Mouse (Mus musculus): ENCODE measurements around the gene Cacnb1. TPM values are rescaled to one million over a fixed set of nuclear protein-coding genes. Genes with fewer than 3 reads are reported as not detected.

Cacnb1 gene
- polyA plus RNA-seq, 1 experiment from 2014 or later, result 7.5 TPM

DNA sequence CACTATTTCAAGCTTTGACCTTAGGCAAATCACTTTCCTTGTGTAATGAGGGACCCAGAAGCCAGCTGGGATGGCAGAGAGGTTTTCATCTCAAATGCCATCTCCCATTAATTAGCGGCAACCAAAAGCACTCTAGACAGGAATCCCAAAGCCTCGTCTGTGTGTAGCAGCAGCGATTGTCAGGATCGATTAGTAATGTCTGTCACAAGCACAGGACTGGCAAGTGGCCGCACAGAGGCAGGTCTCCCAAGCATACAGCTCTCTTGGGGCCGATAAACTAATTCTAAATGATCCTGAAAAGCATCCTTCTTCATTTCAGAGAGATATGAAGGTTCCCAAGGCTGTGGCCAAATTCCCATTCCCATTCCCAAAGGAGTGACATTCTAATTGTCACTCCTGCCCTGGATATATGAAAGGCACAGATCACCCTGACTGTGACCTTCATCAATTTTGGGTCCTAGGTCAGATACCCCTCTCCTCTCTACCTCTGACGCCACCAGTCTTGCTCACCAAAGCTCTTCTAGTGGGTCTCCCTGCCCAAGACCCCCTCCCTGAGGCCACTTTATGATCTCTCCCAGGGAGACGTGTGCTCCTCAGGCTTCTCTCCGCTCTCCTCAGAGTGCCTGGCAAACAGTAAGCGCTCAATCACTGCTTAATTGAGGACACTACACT, 42.9 kb downstream of the Cacnb1 start:
- Histone ChIP-seq H3K9ac (no peak overlapping the region), H3K9me3 (no peaks in the 10 kb centered on the region), H3K4me3 (replicated peaks) (no peak overlapping the region), H3K27ac (no peak overlapping the region), H3K4me2 (replicated peaks) (no peak overlapping the region), H3K27me3 (replicated peaks) (peaks cover 6% of the 10 kb centered on the region), H3K36me3 (no peaks in the 10 kb centered on the region), H3K4me1 (replicated peaks) (no peaks in the 10 kb centered on the region)
- no peak for ATAC-seq
- 59% methylated on average over 10 of the region's 10 CpGs for WGBS

DNA sequence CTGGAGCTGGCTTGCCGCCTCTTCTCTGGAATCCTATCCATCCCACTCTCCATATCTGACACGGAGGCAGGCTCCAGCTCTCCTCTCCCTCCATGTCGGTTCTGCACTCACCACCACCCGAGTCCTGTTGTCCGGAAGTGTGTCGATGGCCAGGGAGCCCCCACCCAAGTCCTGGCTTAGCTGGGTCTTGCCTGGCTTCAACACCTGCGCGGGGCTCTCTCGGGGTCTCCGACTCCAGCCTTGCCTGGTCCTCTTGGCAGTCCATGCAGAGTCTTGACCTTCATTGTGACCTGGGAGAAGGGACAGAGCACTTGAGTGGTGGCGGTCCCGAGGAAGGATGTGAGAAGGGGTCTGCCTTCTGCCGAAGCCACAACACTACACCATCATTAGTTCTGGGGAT, 44.4 kb downstream of the Cacnb1 start:
- H3K27me3 ChIP-seq (replicated peaks), result no peaks in the 10 kb centered on the region
- H3K36me3 ChIP-seq, result no peaks in the 10 kb centered on the region
- no peaks in the 10 kb centered on the region for H3K9me3 ChIP-seq
- ATAC-seq, result no peak
- H3K27ac ChIP-seq, result no peak overlapping the region
- H3K4me1 ChIP-seq (replicated peaks), result no peaks in the 10 kb centered on the region
- no peak overlapping the region for H3K9ac ChIP-seq
- WGBS, result 86% methylated on average over 13 of the region's 13 CpGs
- no peak overlapping the region for H3K4me2 ChIP-seq (replicated peaks)
- no peak overlapping the region for H3K4me3 ChIP-seq (replicated peaks)

DNA sequence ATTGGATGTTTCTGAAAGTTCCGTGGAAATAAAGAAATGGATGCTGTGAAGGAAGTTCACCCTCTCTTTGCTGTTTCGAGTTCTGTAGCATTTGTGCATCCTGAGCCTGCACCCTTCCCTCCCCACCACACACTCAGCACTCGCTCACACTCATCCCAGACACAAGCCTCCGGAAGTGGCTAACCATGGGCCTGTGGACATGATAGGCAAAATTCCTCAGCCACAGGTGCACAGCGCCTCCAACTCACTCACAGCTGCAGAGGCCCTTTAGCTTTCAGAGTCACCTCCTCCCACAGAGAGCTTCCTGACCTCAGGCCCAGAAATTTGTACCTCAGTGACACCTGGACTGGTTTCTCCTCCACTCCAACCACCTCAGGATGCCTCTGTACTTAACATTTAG, 45.0 kb downstream of the Cacnb1 start:
- no peak overlapping the region for H3K27ac ChIP-seq

DNA sequence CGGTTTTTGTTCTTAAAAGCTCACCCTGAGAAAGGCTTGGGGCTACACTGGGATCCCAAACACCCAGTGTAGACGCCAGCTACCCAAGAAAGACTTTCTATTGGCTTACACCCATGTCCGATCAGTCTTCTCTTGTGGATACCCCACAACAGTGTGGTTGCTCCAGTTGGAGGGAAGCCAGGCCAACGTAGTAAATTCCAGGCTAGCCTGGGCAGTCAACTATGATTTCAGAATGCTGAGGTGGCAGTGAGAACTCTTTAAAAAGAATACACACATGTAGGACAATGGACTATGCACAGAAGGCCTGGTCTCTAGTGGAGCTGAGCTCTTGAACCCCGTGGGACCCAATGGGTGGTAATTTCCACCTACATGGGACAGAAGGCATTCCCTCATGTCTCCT, 48.1 kb downstream of the Cacnb1 start:
- Histone ChIP-seq H3K4me2 (replicated peaks) (no peak overlapping the region), H3K4me3 (replicated peaks) (no peak overlapping the region)

More for the DNA sequence above, 45.0 kb downstream of the Cacnb1 start:
- Histone ChIP-seq H3K4me3 (replicated peaks) (no peak overlapping the region), H3K4me2 (replicated peaks) (no peak overlapping the region), H3K4me1 (replicated peaks) (no peaks in the 10 kb centered on the region), H3K27me3 (replicated peaks) (no peaks in the 10 kb centered on the region), H3K36me3 (no peaks in the 10 kb centered on the region), H3K9me3 (no peaks in the 10 kb centered on the region), H3K9ac (no peak overlapping the region)
- ATAC-seq, result no peak
- 65% methylated on average over 5 of the region's 5 CpGs for WGBS

DNA sequence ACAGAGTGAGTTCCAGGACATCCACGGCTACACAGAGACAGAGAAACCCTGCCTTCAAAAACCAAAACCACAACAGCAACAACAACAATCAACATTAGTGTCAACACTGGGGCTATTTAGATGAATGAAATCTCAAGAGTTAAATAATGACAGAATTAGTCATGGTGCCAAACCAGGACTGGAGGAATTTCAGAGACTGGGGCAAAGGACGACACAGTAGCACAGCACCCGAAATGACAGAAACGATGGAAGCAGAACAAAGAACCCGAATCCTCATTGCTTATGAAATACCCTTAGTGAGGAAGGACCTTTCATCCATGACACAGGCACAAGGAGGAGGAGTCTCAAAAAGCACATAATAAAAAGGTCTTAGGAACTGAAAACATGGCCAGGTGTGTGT, 48.7 kb downstream of the Cacnb1 start:
- WGBS, result 91% methylated on average over 5 of the region's 5 CpGs

More for the DNA sequence above, 48.1 kb downstream of the Cacnb1 start:
- Histone ChIP-seq H3K9me3 (no peaks in the 10 kb centered on the region), H3K27ac (no peak overlapping the region), H3K36me3 (no peaks in the 10 kb centered on the region), H3K4me1 (replicated peaks) (no peaks in the 10 kb centered on the region), H3K27me3 (replicated peaks) (no peaks in the 10 kb centered on the region), H3K9ac (no peak overlapping the region)
- WGBS, result 81% methylated on average over 5 of the region's 5 CpGs
- ATAC-seq, result no peak

DNA sequence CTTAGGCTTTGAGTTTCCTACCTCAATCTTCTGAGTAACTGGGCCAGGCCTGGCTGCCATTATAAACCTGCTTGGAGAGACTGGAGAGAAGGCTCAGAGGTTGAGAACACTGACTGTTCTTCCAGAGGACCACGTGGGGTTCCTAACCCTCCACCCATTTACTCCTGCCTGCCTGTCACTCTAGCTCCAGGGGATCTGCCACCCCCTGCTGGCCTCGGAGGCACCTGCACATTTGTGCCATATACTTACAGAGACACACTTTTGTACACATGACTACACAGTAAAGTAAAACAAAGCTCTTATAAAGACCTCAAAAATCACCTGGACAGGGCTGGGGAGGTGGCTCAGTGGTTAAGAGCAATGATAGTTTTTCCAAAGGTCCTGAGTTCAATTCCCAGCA, 50.4 kb downstream of the Cacnb1 start:
- no peak overlapping the region for H3K9ac ChIP-seq
- H3K27me3 ChIP-seq (replicated peaks), result 0 out of 2 replicates have a peak, but pooled peaks cover 2% of the 10 kb centered on the region
- no peak for ATAC-seq
- no peak overlapping the region for H3K4me3 ChIP-seq (replicated peaks)
- H3K4me2 ChIP-seq (replicated peaks), result no peak overlapping the region
- no peaks in the 10 kb centered on the region for H3K36me3 ChIP-seq
- 76% methylated on average over 2 of the region's 2 CpGs for WGBS
- no peak overlapping the region for H3K27ac ChIP-seq
- no peaks in the 10 kb centered on the region for H3K9me3 ChIP-seq
- H3K4me1 ChIP-seq (replicated peaks), result no peaks in the 10 kb centered on the region

More for the DNA sequence above, 48.7 kb downstream of the Cacnb1 start:
- no peak overlapping the region for H3K27ac ChIP-seq
- no peak overlapping the region for H3K4me2 ChIP-seq (replicated peaks)
- H3K36me3 ChIP-seq, result no peaks in the 10 kb centered on the region
- ATAC-seq, result no peak
- H3K27me3 ChIP-seq (replicated peaks), result no peaks in the 10 kb centered on the region
- H3K4me3 ChIP-seq (replicated peaks), result no peak overlapping the region
- H3K4me1 ChIP-seq (replicated peaks), result no peaks in the 10 kb centered on the region
- H3K9ac ChIP-seq, result no peak overlapping the region
- no peaks in the 10 kb centered on the region for H3K9me3 ChIP-seq

DNA sequence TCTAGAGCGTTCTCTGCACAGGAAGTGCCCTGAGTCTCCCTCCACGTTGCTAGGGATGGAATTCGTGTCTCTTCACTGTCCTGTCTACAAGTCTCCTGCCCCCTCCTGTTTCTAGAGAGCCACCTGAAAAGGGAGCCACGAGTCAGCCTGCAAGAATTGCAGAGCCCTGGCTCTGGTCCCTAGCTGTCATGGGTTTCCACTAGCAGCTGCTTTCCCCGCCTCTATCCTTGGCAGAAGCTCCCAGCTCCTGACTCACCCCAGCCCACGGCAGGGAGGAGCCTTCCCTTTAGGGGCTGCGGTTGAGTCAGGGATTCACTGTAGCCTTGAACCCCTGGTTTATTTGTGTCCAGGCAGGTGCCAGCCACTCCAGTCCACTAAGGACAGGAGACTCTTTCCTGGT, 51.6 kb downstream of the Cacnb1 start:
- Histone ChIP-seq H3K27ac (no peak overlapping the region), H3K4me2 (replicated peaks) (no peak overlapping the region), H3K9ac (peak overlapping the region; percentile 13; the same call in 1 of the 2 replicates), H3K4me3 (replicated peaks) (no peak overlapping the region), H3K4me1 (replicated peaks) (no peaks in the 10 kb centered on the region), H3K9me3 (no peaks in the 10 kb centered on the region), H3K36me3 (no peaks in the 10 kb centered on the region), H3K27me3 (replicated peaks) (0 out of 2 replicates have a peak, but pooled peaks cover 4% of the 10 kb centered on the region)
- 18% methylated on average over 7 of the region's 7 CpGs for WGBS
- ATAC-seq, result no peak

DNA sequence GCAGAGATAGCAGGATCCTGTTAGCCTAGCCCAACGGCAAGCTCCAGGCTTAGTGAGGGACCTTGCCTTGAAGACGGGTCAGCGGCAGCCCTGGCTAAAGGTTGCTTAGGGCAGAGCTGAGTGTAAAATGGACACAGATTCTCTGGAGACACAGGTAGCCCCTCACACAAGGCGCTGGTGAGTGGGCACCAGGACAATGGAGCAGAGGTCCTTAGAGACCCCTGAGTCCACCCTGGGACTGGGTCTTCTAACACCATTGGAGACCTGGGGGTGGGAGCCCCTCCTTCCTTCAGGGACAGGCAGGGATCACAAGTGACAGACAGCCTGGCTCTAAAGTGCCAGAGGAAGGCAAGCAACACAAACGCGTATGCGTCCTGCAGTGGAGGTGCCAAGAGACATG, 52.1 kb downstream of the Cacnb1 start:
- Histone ChIP-seq H3K27ac (no peak overlapping the region), H3K36me3 (no peaks in the 10 kb centered on the region), H3K4me2 (replicated peaks) (no peak overlapping the region), H3K9me3 (no peaks in the 10 kb centered on the region), H3K4me3 (replicated peaks) (no peak overlapping the region), H3K9ac (no peak overlapping the region), H3K4me1 (replicated peaks) (no peaks in the 10 kb centered on the region), H3K27me3 (replicated peaks) (0 out of 2 replicates have a peak, but pooled peaks cover 4% of the 10 kb centered on the region)
- 79% methylated on average over 7 of the region's 7 CpGs for WGBS
- no peak for ATAC-seq

DNA sequence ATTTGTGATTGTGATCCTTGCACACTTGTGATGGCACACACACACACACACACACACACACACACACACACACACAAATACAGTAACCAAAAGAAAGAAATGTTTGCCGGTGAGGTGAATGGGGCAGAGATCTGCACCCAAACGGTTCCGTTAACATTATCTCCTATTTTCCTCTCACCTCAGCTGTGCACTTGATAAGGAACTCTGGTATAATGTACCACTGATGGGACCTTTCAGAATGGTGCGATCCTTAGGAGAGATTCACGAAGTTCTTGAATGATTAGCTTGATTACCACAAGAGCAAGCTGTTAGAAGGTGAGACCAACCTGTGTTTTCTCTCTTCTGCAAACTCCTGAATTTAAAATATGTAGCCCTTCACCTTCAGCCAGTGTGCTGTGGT, 54.4 kb downstream of the Cacnb1 start:
- Histone ChIP-seq H3K4me1 (replicated peaks) (no peaks in the 10 kb centered on the region), H3K27me3 (replicated peaks) (0 out of 2 replicates have a peak, but pooled peaks cover 4% of the 10 kb centered on the region), H3K9ac (no peak overlapping the region), H3K27ac (no peak overlapping the region), H3K4me3 (replicated peaks) (no peak overlapping the region), H3K9me3 (no peaks in the 10 kb centered on the region), H3K4me2 (replicated peaks) (no peak overlapping the region), H3K36me3 (no peaks in the 10 kb centered on the region)
- no peak for ATAC-seq
- WGBS, result 73% methylated on average over 5 of the region's 5 CpGs

DNA sequence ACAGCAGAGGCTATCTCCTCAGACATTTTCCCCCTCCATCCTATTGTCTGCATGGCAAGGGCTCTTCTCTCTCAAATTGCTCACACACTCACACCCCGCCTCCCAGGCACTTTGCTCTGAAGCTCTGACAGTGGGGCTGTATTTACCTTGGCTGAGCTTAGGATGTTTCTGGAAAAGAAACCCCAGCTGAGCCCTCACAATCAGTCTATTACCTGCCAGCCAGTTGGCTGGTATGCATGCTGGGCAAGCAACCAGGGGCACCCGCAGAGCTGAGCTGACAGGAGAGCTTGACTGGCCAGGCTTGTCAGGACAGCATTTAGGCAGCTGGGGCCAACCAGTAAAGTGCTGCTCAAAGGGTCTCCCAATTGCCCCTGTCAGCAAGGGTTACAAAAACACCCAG, 55.7 kb downstream of the Cacnb1 start:
- H3K9me3 ChIP-seq, result no peaks in the 10 kb centered on the region
- WGBS, result 50% methylated on average over 2 of the region's 2 CpGs
- 0 out of 2 replicates have a peak, but pooled peaks cover 4% of the 10 kb centered on the region for H3K27me3 ChIP-seq (replicated peaks)
- no peak overlapping the region for H3K9ac ChIP-seq
- no peak overlapping the region for H3K27ac ChIP-seq
- no peak overlapping the region for H3K4me3 ChIP-seq (replicated peaks)
- H3K36me3 ChIP-seq, result no peaks in the 10 kb centered on the region
- no peaks in the 10 kb centered on the region for H3K4me1 ChIP-seq (replicated peaks)
- ATAC-seq, result no peak
- no peak overlapping the region for H3K4me2 ChIP-seq (replicated peaks)

DNA sequence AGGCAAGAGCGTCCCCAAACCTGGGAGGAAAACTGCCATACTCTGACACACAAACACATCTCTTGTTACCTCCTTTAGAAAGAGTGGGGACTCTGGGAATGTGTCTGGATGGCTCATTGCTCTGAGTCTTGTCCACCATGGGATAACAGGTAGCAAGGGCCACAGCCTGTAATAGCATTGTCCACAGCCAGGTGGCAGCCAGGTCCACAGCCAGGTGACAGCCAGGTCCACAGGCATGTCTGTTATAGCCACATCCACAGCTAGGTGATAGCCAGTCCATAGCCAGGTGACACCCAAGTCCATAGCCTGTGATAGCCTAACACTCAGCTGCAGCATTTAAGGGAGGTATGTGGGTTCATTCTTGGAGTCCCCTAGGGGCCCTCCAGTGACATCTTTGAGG, 61.9 kb downstream of the Cacnb1 start:
- Histone ChIP-seq H3K9ac (no peak overlapping the region), H3K4me1 (replicated peaks) (no peaks in the 10 kb centered on the region), H3K9me3 (no peaks in the 10 kb centered on the region), H3K27me3 (replicated peaks) (no peaks in the 10 kb centered on the region), H3K4me3 (replicated peaks) (no peak overlapping the region), H3K27ac (no peak overlapping the region), H3K4me2 (replicated peaks) (no peak overlapping the region), H3K36me3 (no peaks in the 10 kb centered on the region)
- ATAC-seq, result no peak
- 74% methylated on average over 1 of the region's 1 CpGs for WGBS

DNA sequence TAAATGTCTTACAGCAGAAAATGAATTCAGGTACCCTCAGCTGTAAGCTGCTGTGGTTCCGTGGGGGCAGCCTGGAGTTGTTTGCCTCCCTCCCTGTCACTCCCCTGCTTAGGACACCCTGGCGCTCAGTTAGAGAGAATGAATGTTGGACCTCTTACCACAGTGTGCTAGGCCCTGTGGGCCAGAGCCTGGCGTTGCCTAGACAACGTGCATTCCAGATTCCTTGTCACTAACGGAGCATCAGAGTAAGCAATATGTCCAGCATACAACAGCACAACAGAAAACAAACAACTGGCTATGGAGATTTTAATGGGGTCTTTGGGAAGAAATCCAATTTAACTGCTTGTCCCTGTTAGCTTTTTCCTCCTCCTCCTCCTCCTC, 63.5 kb downstream of the Cacnb1 start:
- Histone ChIP-seq H3K27me3 (replicated peaks) (no peaks in the 10 kb centered on the region), H3K27ac (no peak overlapping the region), H3K4me1 (replicated peaks) (no peaks in the 10 kb centered on the region), H3K9ac (no peak overlapping the region), H3K9me3 (no peaks in the 10 kb centered on the region), H3K4me2 (replicated peaks) (no peak overlapping the region), H3K4me3 (replicated peaks) (no peak overlapping the region), H3K36me3 (no peaks in the 10 kb centered on the region)
- WGBS, result 62% methylated on average over 5 of the region's 5 CpGs
- ATAC-seq, result no peak

DNA sequence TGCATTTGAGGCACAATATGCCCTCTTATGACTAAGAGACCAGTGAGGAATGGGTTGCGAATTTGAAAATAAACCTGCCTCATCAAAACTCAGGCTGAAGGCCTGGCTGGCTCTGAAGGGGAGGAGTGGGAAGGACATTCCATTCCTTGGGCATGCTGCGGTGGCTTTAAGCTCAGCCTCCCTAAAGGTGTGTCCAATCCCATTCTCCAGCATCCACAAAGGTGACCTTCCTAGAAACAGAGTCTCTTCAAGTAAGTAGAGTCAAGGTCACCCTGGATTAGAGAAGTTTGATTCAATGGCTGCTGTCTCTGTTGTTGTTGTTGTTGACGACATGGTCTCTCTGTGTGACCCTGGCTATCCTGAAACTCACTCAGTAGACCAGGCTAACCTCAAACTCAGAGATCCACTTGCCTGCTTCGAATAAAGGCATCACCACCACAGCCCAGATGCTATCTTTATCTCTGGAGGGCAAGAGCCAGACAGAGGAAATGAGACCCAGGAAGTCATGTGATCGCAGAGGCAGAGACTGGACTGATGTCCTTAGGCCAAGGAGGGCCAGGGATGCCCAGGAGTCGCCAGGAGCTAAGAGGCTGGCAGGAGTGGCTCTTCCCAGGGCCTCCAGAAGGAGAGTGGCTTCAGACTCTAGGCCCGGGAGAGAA, 64.1 kb downstream of the Cacnb1 start:
- WGBS, result 80% methylated on average over 7 of the region's 7 CpGs

More for the DNA sequence above, 64.1 kb downstream of the Cacnb1 start:
- no peak for ATAC-seq
- no peak overlapping the region for H3K4me2 ChIP-seq (replicated peaks)
- no peak overlapping the region for H3K9ac ChIP-seq
- H3K36me3 ChIP-seq, result no peaks in the 10 kb centered on the region
- no peak overlapping the region for H3K4me3 ChIP-seq (replicated peaks)
- H3K9me3 ChIP-seq, result no peaks in the 10 kb centered on the region
- no peaks in the 10 kb centered on the region for H3K27me3 ChIP-seq (replicated peaks)
- no peak overlapping the region for H3K27ac ChIP-seq
- H3K4me1 ChIP-seq (replicated peaks), result no peaks in the 10 kb centered on the region
